Mouse (Mus musculus) bone marrow, adult 2 months (tissue): Measurements from ENCODE around the gene Cryba4.

Experiments used
- CTCF ChIP-seq: fragments of 200-500 bp; IDR thresholded peaks from 2 replicates; pipeline ENCODE4 v1.5.1; 2011; ENCODE audit warnings: low read length, control low read depth; ENCODE audit not compliant: control insufficient read depth, insufficient read depth
- POLR2A ChIP-seq: fragments of 200-500 bp; IDR thresholded peaks from 2 replicates; pipeline ENCODE4 v1.6.1; 2011; ENCODE audit warnings: low read depth, mild to moderate bottlenecking, control low read depth, low read length, borderline replicate concordance; ENCODE audit not compliant: control insufficient read depth

- TF ChIP-seq CTCF (no peak), POLR2A (no peak)
Observed at GRCm38 (mm10) chr5:112260818-112261217, 8.5 kb upstream of the Cryba4 start.
